Mouse (Mus musculus) stomach, embryonic 16.5 days (tissue): ENCODE measurements around the gene Epm2a. TPM values are rescaled to one million over a fixed set of nuclear protein-coding genes. Genes with fewer than 3 reads are reported as not detected.

Experiments used
- ATAC-seq: fragments of 200-750 bp; cut with Nextera tagmentation; 2 replicates; pipeline ENCODE4 v1.8.0; 2017; ENCODE audit warnings: moderate number of reproducible peaks, moderate TSS enrichment; ENCODE audit not compliant: insufficient read depth, low FRiP score
- H3K27ac ChIP-seq: fragments of 300-500 bp; sonication (generic); 2 replicates; pipeline ENCODE4 v1.5.1; 2014; ENCODE audit warnings: low read length
- H3K27me3 ChIP-seq: fragments of 300-500 bp; sonication (generic); 2 replicates; pipeline ENCODE4 v1.6.1; 2014; ENCODE audit warnings: low read length, control low read depth, mixed read lengths; ENCODE audit not compliant: control insufficient read depth, insufficient read depth
- H3K36me3 ChIP-seq: fragments of 300-500 bp; sonication (generic); 2 replicates; pipeline ENCODE4 v1.6.1; 2014; ENCODE audit warnings: low read length; ENCODE audit not compliant: control insufficient read depth, insufficient read depth
- H3K4me1 ChIP-seq: fragments of 300-500 bp; sonication (generic); 2 replicates; pipeline ENCODE4 v1.6.1; 2014; ENCODE audit warnings: low read length, control low read depth, mixed read lengths; ENCODE audit not compliant: control insufficient read depth, insufficient read depth
- H3K4me2 ChIP-seq: fragments of 300-500 bp; sonication (generic); 2 replicates; pipeline ENCODE4 v1.6.1; 2014; ENCODE audit warnings: low read depth, low read length, mixed read lengths
- H3K4me3 ChIP-seq: fragments of 300-500 bp; sonication (generic); replicated peaks from 2 replicates; pipeline ENCODE4 v1.5.1; 2014; ENCODE audit warnings: mild to moderate bottlenecking, low read length
- H3K9ac ChIP-seq: fragments of 300-500 bp; sonication (generic); 2 replicates; pipeline ENCODE4 v1.6.1; 2014; ENCODE audit warnings: low read length
- H3K9me3 ChIP-seq: fragments of 300-500 bp; sonication (generic); replicated peaks from 2 replicates; pipeline ENCODE4 v1.6.1; 2016; ENCODE audit warnings: low read length, control low read depth; ENCODE audit not compliant: control insufficient read depth
- WGBS: fragments of 180-500 bp; shearing (Covaris S2); extraction: QIAGEN DNeasy Blood & Tissue Kit; methylation state at CpG from one replicate; pipeline ENCODE4 v1.1.7; 2014; 5-methylcytosine and 5-hydroxymethylcytosine counted together
- polyA plus RNA-seq: library from polyadenylated mRNA; unstranded; fragments of >200 nt; fragmentation: Nextera tagmentation; extraction: Ambion mirVana; gene quantifications from 2 replicates; pipeline ENCODE4 v1.2.1, GENCODE M21; 2015

Epm2a gene
- polyA plus RNA-seq, 1 experiment from 2014 or later = 0.27 TPM

DNA sequence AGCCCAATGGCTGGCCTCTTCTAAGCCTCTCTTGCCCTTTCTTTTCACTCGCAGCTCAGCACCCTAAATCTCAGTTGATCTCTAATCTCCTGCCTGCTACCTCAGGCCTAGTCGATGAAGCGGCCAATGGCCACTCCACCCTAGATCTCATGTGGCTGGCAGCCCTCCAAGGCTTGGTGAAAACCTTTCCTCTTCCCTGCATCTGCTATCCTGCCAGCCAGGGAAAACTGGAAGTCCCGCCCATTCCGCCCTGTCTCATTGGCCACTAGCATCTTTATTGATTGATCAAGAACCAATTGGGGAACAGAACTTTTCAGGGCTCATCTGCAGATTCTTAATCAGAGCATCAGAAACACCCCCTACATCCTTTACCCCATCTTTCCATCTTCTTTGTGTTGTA lies 67.7 kb downstream of the Epm2a start:
- H3K4me3 ChIP-seq = no peak overlapping the region
- H3K27ac ChIP-seq = no peak overlapping the region
- H3K4me1 ChIP-seq = no peaks in the 10 kb centered on the region
- H3K9ac ChIP-seq = no peak overlapping the region
- H3K4me2 ChIP-seq = no peak overlapping the region
- H3K27me3 ChIP-seq = no peaks in the 10 kb centered on the region
- 83% methylated on average over 5 of the region's 5 CpGs for WGBS
- no peak for ATAC-seq
- no peaks in the 10 kb centered on the region for H3K9me3 ChIP-seq
- no peaks in the 10 kb centered on the region for H3K36me3 ChIP-seq

DNA sequence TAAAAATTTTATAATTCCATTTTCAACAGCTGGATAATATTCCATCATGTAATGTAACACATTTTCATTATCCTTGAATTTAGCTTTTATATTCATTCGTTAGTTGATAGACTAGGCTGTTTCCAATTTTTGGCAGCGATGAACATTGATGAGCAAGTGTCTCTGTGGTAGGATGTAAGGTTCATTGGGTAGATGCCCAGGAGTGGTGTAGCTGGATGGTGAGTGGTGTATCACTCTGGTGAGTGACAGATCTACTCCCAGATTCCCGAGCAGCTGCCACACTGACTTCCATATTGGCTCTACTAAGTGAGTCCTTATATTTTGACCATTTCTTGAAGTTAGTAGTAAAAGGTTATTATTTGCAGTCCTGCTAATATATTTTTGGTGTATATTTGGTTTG lies 76.9 kb downstream of the Epm2a start:
- Histone ChIP-seq H3K9me3 (no peaks in the 10 kb centered on the region), H3K27me3 (no peaks in the 10 kb centered on the region), H3K9ac (no peak overlapping the region), H3K4me1 (no peaks in the 10 kb centered on the region), H3K27ac (no peak overlapping the region), H3K36me3 (no peaks in the 10 kb centered on the region), H3K4me3 (no peak overlapping the region), H3K4me2 (no peak overlapping the region)
- 90% methylated on average over 3 of the region's 3 CpGs for WGBS
- no peak for ATAC-seq

- H3K9me3 ChIP-seq = no peaks in the 10 kb centered on the region
- H3K9ac ChIP-seq = no peak overlapping the region
- WGBS = 84% methylated on average over 12 of the region's 12 CpGs
- no peak overlapping the region for H3K4me3 ChIP-seq
- no peaks in the 10 kb centered on the region for H3K27me3 ChIP-seq
- ATAC-seq = no peak
- no peak overlapping the region for H3K4me2 ChIP-seq
- no peaks in the 10 kb centered on the region for H3K4me1 ChIP-seq
- H3K27ac ChIP-seq = no peak overlapping the region
- H3K36me3 ChIP-seq = no peaks in the 10 kb centered on the region
Measured at GRCm38 (mm10) chr10:11429059-11429812, 86.0 kb downstream of the Epm2a start.

DNA sequence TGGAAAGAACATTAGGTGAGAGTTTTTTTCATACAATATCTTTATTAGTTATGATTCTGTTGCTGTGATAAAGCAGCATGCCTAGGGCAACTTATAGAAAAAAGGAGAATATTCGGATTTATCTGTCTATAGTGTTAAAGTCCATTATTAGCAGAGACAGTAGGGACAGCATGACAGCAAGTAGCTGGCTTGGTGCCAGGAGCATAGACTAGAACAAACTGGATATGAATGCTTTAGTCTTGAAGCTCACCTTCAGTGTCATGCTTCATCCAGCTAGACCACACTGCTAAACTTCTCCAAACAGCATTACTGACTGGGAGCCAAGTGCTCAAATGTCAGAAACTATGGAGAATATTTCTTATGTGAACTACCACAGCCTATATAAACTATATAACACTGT lies 93.8 kb downstream of the Epm2a start:
- Histone ChIP-seq H3K4me2 (no peak overlapping the region), H3K27me3 (no peaks in the 10 kb centered on the region), H3K4me3 (no peak overlapping the region), H3K9ac (no peak overlapping the region), H3K9me3 (no peaks in the 10 kb centered on the region), H3K27ac (no peak overlapping the region), H3K36me3 (no peaks in the 10 kb centered on the region), H3K4me1 (no peaks in the 10 kb centered on the region)
- 78% methylated on average over 1 of the region's 1 CpGs for WGBS
- no peak for ATAC-seq

- WGBS = 86% methylated on average over 10 of the region's 10 CpGs
- H3K9ac ChIP-seq = no peak overlapping the region
- H3K36me3 ChIP-seq = no peaks in the 10 kb centered on the region
- no peaks in the 10 kb centered on the region for H3K4me1 ChIP-seq
- H3K4me3 ChIP-seq = no peak overlapping the region
- H3K4me2 ChIP-seq = no peak overlapping the region
- no peaks in the 10 kb centered on the region for H3K9me3 ChIP-seq
- no peak for ATAC-seq
- no peaks in the 10 kb centered on the region for H3K27me3 ChIP-seq
- no peak overlapping the region for H3K27ac ChIP-seq
Measured at GRCm38 (mm10) chr10:11438461-11438860, 95.3 kb downstream of the Epm2a start.

GRCm38 (mm10) chr10:11439342-11439741 lies 96.1 kb downstream of the Epm2a start:
- H3K4me3 ChIP-seq = no peak overlapping the region
- no peak for ATAC-seq
- no peaks in the 10 kb centered on the region for H3K27me3 ChIP-seq
- H3K27ac ChIP-seq = no peak overlapping the region
- WGBS = 84% methylated on average over 6 of the region's 6 CpGs
- no peak overlapping the region for H3K4me2 ChIP-seq
- no peaks in the 10 kb centered on the region for H3K36me3 ChIP-seq
- no peaks in the 10 kb centered on the region for H3K4me1 ChIP-seq
- H3K9ac ChIP-seq = no peak overlapping the region
- H3K9me3 ChIP-seq = no peaks in the 10 kb centered on the region

- WGBS = 31% methylated on average over 23 of the region's 23 CpGs
- Histone ChIP-seq H3K27ac (no peak overlapping the region), H3K36me3 (no peaks in the 10 kb centered on the region), H3K4me1 (no peaks in the 10 kb centered on the region), H3K4me3 (no peak overlapping the region), H3K4me2 (peak overlapping the region; percentile 36), H3K27me3 (no peaks in the 10 kb centered on the region), H3K9ac (no peak overlapping the region), H3K9me3 (no peaks in the 10 kb centered on the region)
- ATAC-seq = peak; percentile 62; the same call in 1 of the 2 replicates
Measured at GRCm38 (mm10) chr10:11449556-11450305, 106.5 kb downstream of the Epm2a start.

- H3K4me2 ChIP-seq = no peak overlapping the region
- H3K9ac ChIP-seq = no peak overlapping the region
- H3K27ac ChIP-seq = no peak overlapping the region
- 79% methylated on average over 2 of the region's 2 CpGs for WGBS
- H3K4me1 ChIP-seq = no peaks in the 10 kb centered on the region
- no peaks in the 10 kb centered on the region for H3K9me3 ChIP-seq
- ATAC-seq = no peak
- H3K36me3 ChIP-seq = no peaks in the 10 kb centered on the region
- H3K4me3 ChIP-seq = no peak overlapping the region
- H3K27me3 ChIP-seq = no peaks in the 10 kb centered on the region
Measured at GRCm38 (mm10) chr10:11452537-11452936, 109.3 kb downstream of the Epm2a start.

DNA sequence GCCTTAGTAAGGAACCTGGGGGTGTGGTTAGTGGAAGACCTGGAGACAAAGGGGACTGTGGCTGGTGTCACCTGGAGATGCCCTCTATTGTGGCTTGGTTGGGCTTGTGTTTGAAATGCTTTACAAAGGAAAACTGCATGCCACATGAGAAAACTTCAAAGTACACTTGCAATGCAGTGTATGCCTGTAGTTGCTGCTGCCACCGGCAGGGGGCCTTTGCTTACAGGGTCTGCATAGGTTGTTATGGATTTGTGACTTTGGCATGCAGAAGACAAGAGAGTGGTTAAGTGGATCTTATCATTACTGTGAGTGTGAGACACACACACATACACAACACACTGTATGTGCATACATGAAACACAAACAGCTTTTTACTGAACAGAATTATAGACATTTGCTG lies 114.2 kb downstream of the Epm2a start:
- no peaks in the 10 kb centered on the region for H3K27me3 ChIP-seq
- H3K4me2 ChIP-seq = no peak overlapping the region
- H3K4me3 ChIP-seq = no peak overlapping the region
- 45% methylated on average over 1 of the region's 1 CpGs for WGBS
- no peaks in the 10 kb centered on the region for H3K9me3 ChIP-seq
- ATAC-seq = no peak
- no peak overlapping the region for H3K9ac ChIP-seq
- H3K36me3 ChIP-seq = no peaks in the 10 kb centered on the region
- no peaks in the 10 kb centered on the region for H3K4me1 ChIP-seq
- H3K27ac ChIP-seq = no peak overlapping the region
